Mouse (Mus musculus) lung, postnatal 0 days (tissue): Measurements from ENCODE around the gene Hscb. TPM values are rescaled to one million over a fixed set of nuclear protein-coding genes. Genes with fewer than 3 reads are reported as not detected.
A peak's percentile ranks its signal among the peaks of the same experiment; 100 is the strongest.

Source experiments
- ATAC-seq: fragments of 200-750 bp; cut with Nextera tagmentation; 2 replicates; pipeline ENCODE4 v1.8.0; 2017; ENCODE audit warnings: moderate library complexity
- DNase-seq: peaks from one replicate; pipeline ENCODE4 v3.0.0-alpha.2; 2016; ENCODE audit warnings: low spot score
- H3K27ac ChIP-seq: fragments of 300-500 bp; sonication (generic); 2 replicates; pipeline ENCODE4 v1.5.1; 2014; ENCODE audit warnings: antibody characterized with exemption, mild to moderate bottlenecking, low read length, mixed read lengths
- H3K27me3 ChIP-seq: fragments of 300-500 bp; sonication (generic); replicated peaks from 2 replicates; pipeline ENCODE4 v1.6.1; 2014; ENCODE audit warnings: low read length, mixed read lengths; ENCODE audit not compliant: insufficient read depth
- H3K36me3 ChIP-seq: fragments of 300-500 bp; sonication (generic); 2 replicates; pipeline ENCODE4 v1.6.1; 2014; ENCODE audit warnings: low read length, mixed read lengths; ENCODE audit not compliant: insufficient read depth
- H3K4me1 ChIP-seq: fragments of 300-500 bp; sonication (generic); 2 replicates; pipeline ENCODE4 v1.6.1; 2014; ENCODE audit warnings: antibody characterized with exemption, low read depth, low read length, mixed read lengths; ENCODE audit not compliant: insufficient read depth
- H3K4me2 ChIP-seq: fragments of 300-500 bp; sonication (generic); replicated peaks from 2 replicates; pipeline ENCODE4 v1.6.1; 2014; ENCODE audit warnings: low read depth, mild to moderate bottlenecking, low read length, moderate library complexity, mixed read lengths
- H3K4me3 ChIP-seq: fragments of 300-500 bp; sonication (generic); 2 replicates; pipeline ENCODE4 v1.5.1; 2014; ENCODE audit warnings: low read depth, low read length
- H3K9ac ChIP-seq: fragments of 300-500 bp; sonication (generic); replicated peaks from 2 replicates; pipeline ENCODE4 v1.6.1; 2014; ENCODE audit warnings: low read depth, mild to moderate bottlenecking
- H3K9me3 ChIP-seq: fragments of 300-500 bp; sonication (generic); 2 replicates; pipeline ENCODE4 v1.6.1; 2016; ENCODE audit warnings: low read length, mixed read lengths
- CTCF ChIP-seq: IDR thresholded peaks from 2 replicates; pipeline ENCODE4 v1.5.1; 2016; ENCODE audit warnings: antibody characterized with exemption, mild to moderate bottlenecking
- EP300 ChIP-seq: IDR thresholded peaks from 2 replicates; pipeline ENCODE4 v1.6.1; 2016; ENCODE audit warnings: antibody characterized with exemption, mild to moderate bottlenecking, control low read depth
- WGBS: fragments of 180-500 bp; shearing (Covaris S2); extraction: QIAGEN DNeasy Blood & Tissue Kit; methylation state at CpG from one replicate; pipeline ENCODE4 v1.1.7; 2014; 5-methylcytosine and 5-hydroxymethylcytosine counted together
- polyA plus RNA-seq: library from polyadenylated mRNA; unstranded; fragments of >200 nt; fragmentation: Nextera tagmentation; extraction: Ambion mirVana; gene quantifications from 2 replicates; pipeline ENCODE4 v1.2.1, GENCODE M21; 2015

Hscb gene
- polyA plus RNA-seq, 1 experiment from 2014 or later, result 32.0 TPM

GRCm38 (mm10) chr5:110835959-110836358 is 3.6 kb downstream of the Hscb start:
- no peaks in the 10 kb centered on the region for H3K4me1 ChIP-seq
- WGBS, result 15% methylated on average over 3 of the region's 3 CpGs
- peak; percentile 8; the same call in 1 of the 2 replicates for ATAC-seq
- TF ChIP-seq CTCF, result peak; percentile 83
- TF ChIP-seq EP300, result peak; percentile 79
- no peaks in the 10 kb centered on the region for H3K27me3 ChIP-seq
- no peak overlapping the region for H3K27ac ChIP-seq
- no peaks in the 10 kb centered on the region for H3K9me3 ChIP-seq
- H3K36me3 ChIP-seq, result no peaks in the 10 kb centered on the region
- H3K9ac ChIP-seq, result no peak overlapping the region
- H3K4me3 ChIP-seq, result no peak overlapping the region
- peak; percentile 78 for DNase-seq
- H3K4me2 ChIP-seq, result no peak overlapping the region

DNA sequence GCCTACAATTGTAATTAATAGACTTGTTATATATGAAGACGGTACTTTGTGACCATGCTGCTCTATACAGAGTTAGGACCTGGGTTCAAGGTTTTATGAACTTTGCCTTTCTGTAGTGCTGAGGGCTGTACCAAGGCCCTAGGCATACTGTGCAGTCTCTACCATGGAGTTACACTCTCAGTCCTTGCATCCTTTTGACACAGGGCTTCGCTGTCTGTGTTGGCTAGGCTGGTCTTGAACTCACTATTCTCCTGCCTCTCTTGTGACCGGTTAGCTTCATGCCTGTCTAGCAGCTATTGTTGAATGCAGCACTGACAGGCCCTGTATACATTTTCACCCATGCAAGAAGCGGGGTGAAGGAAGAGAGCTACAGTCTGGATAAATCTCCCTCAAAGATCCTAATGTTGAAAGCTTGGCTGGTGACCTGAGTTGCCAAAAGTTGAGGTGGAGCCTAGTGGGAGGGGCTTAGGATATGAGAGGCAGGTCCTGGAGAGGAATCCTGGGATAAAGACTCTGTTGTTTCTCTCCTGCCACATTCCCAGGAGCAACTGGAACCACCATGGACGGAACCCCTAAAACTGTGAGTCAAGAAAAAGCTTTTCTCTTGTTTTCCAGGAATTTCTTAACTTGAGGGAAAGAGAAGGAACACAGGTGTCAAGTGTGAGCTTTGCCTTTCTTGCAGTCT is 8.4 kb downstream of the Hscb start:
- no peak overlapping the region for H3K9ac ChIP-seq
- H3K36me3 ChIP-seq, result no peaks in the 10 kb centered on the region
- DNase-seq, result no peak
- TF ChIP-seq EP300, result no peak
- TF ChIP-seq CTCF, result no peak
- no peak for ATAC-seq
- H3K27me3 ChIP-seq, result no peaks in the 10 kb centered on the region
- no peaks in the 10 kb centered on the region for H3K9me3 ChIP-seq
- H3K4me2 ChIP-seq, result no peak overlapping the region
- H3K4me3 ChIP-seq, result no peak overlapping the region
- WGBS, result 87% methylated on average over 5 of the region's 5 CpGs
- H3K4me1 ChIP-seq, result no peaks in the 10 kb centered on the region
- H3K27ac ChIP-seq, result no peak overlapping the region

DNA sequence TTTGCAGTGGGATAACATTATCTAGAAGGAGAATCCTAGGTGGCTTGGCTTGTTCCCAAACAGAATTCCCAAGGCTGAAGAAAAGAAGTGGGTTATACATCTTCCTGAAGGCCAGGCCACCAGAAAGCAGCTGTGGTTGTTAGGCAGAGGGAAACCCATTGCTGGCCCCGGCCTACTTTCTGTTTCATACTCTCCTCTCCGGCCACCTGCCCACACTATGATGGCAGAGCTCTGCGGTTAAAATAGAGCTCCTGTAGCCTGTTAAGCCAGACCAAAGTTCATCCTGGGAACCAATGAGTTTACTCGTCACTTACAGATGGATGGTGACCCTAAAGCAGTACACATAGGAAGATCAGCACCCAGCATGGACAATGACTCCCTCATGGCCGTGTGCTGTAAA is 12.0 kb downstream of the Hscb start:
- Histone ChIP-seq H3K4me2 (no peak overlapping the region), H3K36me3 (no peaks in the 10 kb centered on the region), H3K4me3 (no peak overlapping the region), H3K4me1 (no peaks in the 10 kb centered on the region), H3K9ac (no peak overlapping the region), H3K9me3 (no peaks in the 10 kb centered on the region), H3K27me3 (no peaks in the 10 kb centered on the region), H3K27ac (no peak overlapping the region)
- 93% methylated on average over 5 of the region's 5 CpGs for WGBS
- DNase-seq, result no peak
- TF ChIP-seq CTCF (no peak), EP300 (no peak)
- no peak for ATAC-seq

GRCm38 (mm10) chr5:110826781-110827495 is 12.6 kb downstream of the Hscb start:
- no peak overlapping the region for H3K27ac ChIP-seq
- no peak overlapping the region for H3K4me2 ChIP-seq
- DNase-seq (no peak), ATAC-seq (no peak)
- H3K9me3 ChIP-seq, result no peaks in the 10 kb centered on the region
- TF ChIP-seq CTCF (no peak), EP300 (no peak)
- no peaks in the 10 kb centered on the region for H3K36me3 ChIP-seq
- H3K9ac ChIP-seq, result no peak overlapping the region
- no peak overlapping the region for H3K4me3 ChIP-seq
- no peaks in the 10 kb centered on the region for H3K4me1 ChIP-seq
- 87% methylated on average over 8 of the region's 8 CpGs for whole genome bisulfite sequencing
- no peaks in the 10 kb centered on the region for H3K27me3 ChIP-seq

DNA sequence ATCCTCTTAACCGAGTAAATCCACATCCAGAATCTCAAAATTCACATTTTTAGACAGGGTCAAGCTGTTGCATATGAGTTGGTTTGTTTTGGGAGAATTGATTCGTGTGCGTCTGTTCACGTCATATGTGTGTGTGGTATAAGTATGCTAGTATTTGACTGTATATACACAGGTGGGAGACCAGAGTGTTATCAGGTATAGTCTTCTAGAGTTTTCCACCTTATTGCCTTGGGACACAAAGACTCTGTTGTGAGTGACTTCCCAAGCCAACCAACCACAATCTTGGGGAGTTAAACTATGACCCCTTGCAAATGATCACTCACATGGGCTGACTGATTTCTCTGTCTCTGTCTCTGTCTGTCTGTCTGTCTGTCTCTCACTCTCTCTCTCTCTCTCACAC is 15.2 kb downstream of the Hscb start:
- TF ChIP-seq EP300 (no peak), CTCF (no peak)
- ATAC-seq (no peak), DNase-seq (no peak)
- Histone ChIP-seq H3K36me3 (no peaks in the 10 kb centered on the region), H3K9ac (no peak overlapping the region), H3K27ac (no peak overlapping the region), H3K4me2 (no peak overlapping the region), H3K4me3 (no peak overlapping the region), H3K4me1 (no peaks in the 10 kb centered on the region), H3K27me3 (no peaks in the 10 kb centered on the region), H3K9me3 (no peaks in the 10 kb centered on the region)
- 65% methylated on average over 4 of the region's 4 CpGs for WGBS

DNA sequence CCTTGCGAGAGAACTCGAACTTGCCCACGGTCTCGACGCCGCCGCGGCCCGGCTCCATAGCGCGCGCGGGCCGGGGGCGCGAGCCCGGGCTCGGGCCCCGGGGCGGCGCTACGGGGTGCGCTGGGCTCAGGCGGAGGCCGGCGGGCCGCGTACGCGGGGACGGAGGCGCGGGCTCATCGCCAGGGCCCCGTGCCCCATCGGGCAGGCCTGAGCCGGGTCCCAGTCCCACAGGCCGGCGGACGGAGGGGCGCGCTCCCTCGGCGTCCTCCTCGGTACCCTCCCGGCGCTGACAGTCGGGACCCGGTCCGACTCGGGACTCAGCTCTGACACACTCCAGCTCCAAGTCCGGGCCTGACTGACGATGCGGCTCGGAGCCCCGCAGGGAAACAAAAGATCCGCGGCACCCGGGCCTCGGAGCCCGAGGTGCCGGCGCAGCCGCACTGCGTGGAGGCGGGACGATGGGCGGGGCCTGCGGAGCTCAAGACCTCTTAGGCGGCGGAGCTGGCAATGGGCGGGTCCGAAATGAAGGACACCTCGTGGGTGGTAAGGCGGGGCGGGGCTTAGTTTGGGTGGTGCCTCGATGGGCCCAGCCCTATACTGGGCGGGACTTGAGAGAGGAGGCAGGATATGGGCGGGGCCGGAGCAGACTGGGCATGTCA is 29.8 kb downstream of the Hscb start, which contains the start of gene Ulk1:
Ulk1 (minus strand) TSS at position 431 of the 659 bp plus-strand sequence.
- peak; percentile 94 for ATAC-seq
- Histone ChIP-seq H3K9ac (peak within 1 kb of the TSS; percentile 95), H3K9me3 (no peaks in the 10 kb centered on the region), H3K4me1 (peaks cover 7% of the 10 kb centered on the region; the same call in 1 of the 2 replicates), H3K4me2 (peak within 1 kb of the TSS; percentile 95), H3K4me3 (peak within 1 kb of the TSS; percentile 97), H3K27me3 (no peaks in the 10 kb centered on the region), H3K27ac (peak within 1 kb of the TSS; percentile 94), H3K36me3 (peaks cover 6% of the 10 kb centered on the region; the same call in 1 of the 2 replicates)
- 3% methylated on average over 65 of the region's 80 CpGs for WGBS
- peak; percentile 99 for DNase-seq
- TF ChIP-seq EP300 (no peak), CTCF (no peak)
